Mouse (Mus musculus) kidney, postnatal 4 days (tissue): ENCODE results near the gene Coq5.

ENCODE experiments used
- DNase-seq, 2 experiments: peaks; one replicate each; pipeline ENCODE4 v3.0.0; 2021; ENCODE audit warnings: mixed read lengths in 2 of 2

Gene Coq5

GRCm38 (mm10) chr5:115279226-115280049, at the start of gene Coq5:
TSS of gene Coq5 (plus strand) at chr5:115279666.
- DNase-seq: peak; percentile 89 to 92

- no peak for DNase-seq
Observed at GRCm38 (mm10) chr5:115230830-115231551, 48.5 kb upstream of the Coq5 start.

- no peak for DNase-seq
Observed at GRCm38 (mm10) chr5:115231552-115232120, 47.8 kb upstream of the Coq5 start.

- no peak for DNase-seq
Observed at GRCm38 (mm10) chr5:115232516-115232915, 47.0 kb upstream of the Coq5 start.

GRCm38 (mm10) chr5:115233031-115233780, 46.3 kb upstream of the Coq5 start:
- DNase-seq: no peak

- no peak for DNase-seq
Observed at GRCm38 (mm10) chr5:115234519-115234918, 44.9 kb upstream of the Coq5 start.

GRCm38 (mm10) chr5:115235323-115235771, 44.1 kb upstream of the Coq5 start:
- peak; percentile 71 to 80 for DNase-seq

- DNase-seq: peak; percentile 96 to 97
Observed at GRCm38 (mm10) chr5:115235786-115236263, 43.6 kb upstream of the Coq5 start, which contains the start of gene Pop5. TSS of gene Pop5 (plus strand) at chr5:115235836.

- peak; percentile 94 to 96 for DNase-seq
Observed at GRCm38 (mm10) chr5:115237803-115238728, 41.4 kb upstream of the Coq5 start.

- peak; percentile 21 to 48 for DNase-seq
Observed at GRCm38 (mm10) chr5:115238729-115239195, 40.7 kb upstream of the Coq5 start.

GRCm38 (mm10) chr5:115240191-115240590, 39.3 kb upstream of the Coq5 start:
- DNase-seq: no peak

GRCm38 (mm10) chr5:115255472-115255871, 24.0 kb upstream of the Coq5 start:
- DNase-seq: no peak

GRCm38 (mm10) chr5:115256909-115257546, 22.4 kb upstream of the Coq5 start:
- DNase-seq: no peak

GRCm38 (mm10) chr5:115260356-115260755, 19.1 kb upstream of the Coq5 start:
- DNase-seq: no peak

- no peak for DNase-seq
Observed at GRCm38 (mm10) chr5:115261141-115261540, 18.3 kb upstream of the Coq5 start.

- no peak for DNase-seq
Observed at GRCm38 (mm10) chr5:115261880-115262279, 17.6 kb upstream of the Coq5 start.

GRCm38 (mm10) chr5:115262502-115263291, 16.8 kb upstream of the Coq5 start:
- no peak for DNase-seq

GRCm38 (mm10) chr5:115266340-115266739, 13.1 kb upstream of the Coq5 start:
- no peak for DNase-seq

- no peak for DNase-seq
Observed at GRCm38 (mm10) chr5:115266787-115267468, 12.5 kb upstream of the Coq5 start.
